Mouse (Mus musculus): ENCODE results near the gene Mgst1.

- no peak for TF ChIP-seq CTCF (IDR thresholded peaks at IDR 0.05; ENCODE audit: low read depth, low read length)
- no peak for TF ChIP-seq GATA1 (IDR thresholded peaks at IDR 0.05; ENCODE audit: borderline replicate concordance, low read length)
- no peak for TF ChIP-seq TAL1 (conservative IDR thresholded peaks at IDR 0.05; ENCODE audit: low read depth, low read length)
- no peak for TF ChIP-seq POLR2AphosphoS5 (IDR thresholded peaks at IDR 0.05; ENCODE audit: insufficient replicate concordance, low read depth, low read length)
These were observed 37.2 kb upstream of the Mgst1 start for GRCm38 (mm10) chr6:138102940-138103339.

Data from G1E (cell line).